Mouse (Mus musculus) midbrain, embryonic 16.5 days (tissue): ENCODE data around the gene Apol11b. TPM values are rescaled to one million over a fixed set of nuclear protein-coding genes. Genes with fewer than 3 reads are reported as not detected.
"Not testable (repeated sequence)": the region's sequence is repeated elsewhere in the genome, so short reads cannot be mapped to it uniquely, and the experiment has no call there.

Experiments
- ATAC-seq: fragments of 200-750 bp; cut with Nextera tagmentation; 2 replicates; pipeline ENCODE4 v1.8.0; 2017; ENCODE audit warnings: moderate TSS enrichment
- H3K27ac ChIP-seq: fragments of 300-500 bp; sonication (generic); 2 replicates; pipeline ENCODE4 v1.5.1; 2014; ENCODE audit warnings: mild to moderate bottlenecking, low read length, mixed read lengths
- H3K27me3 ChIP-seq: fragments of 300-500 bp; sonication (generic); 2 replicates; pipeline ENCODE4 v1.6.1; 2014; ENCODE audit warnings: low read depth, low read length, mixed read lengths; ENCODE audit not compliant: control insufficient read depth, insufficient read depth
- H3K36me3 ChIP-seq: fragments of 300-500 bp; sonication (generic); 2 replicates; pipeline ENCODE4 v1.6.1; 2014; ENCODE audit warnings: mild to moderate bottlenecking, low read length, moderate library complexity, mixed read lengths; ENCODE audit not compliant: control insufficient read depth, insufficient read depth
- H3K4me1 ChIP-seq: fragments of 300-500 bp; sonication (generic); 2 replicates; pipeline ENCODE4 v1.6.1; 2014; ENCODE audit warnings: mild to moderate bottlenecking, low read length, mixed read lengths; ENCODE audit not compliant: control insufficient read depth, insufficient read depth
- H3K4me2 ChIP-seq: fragments of 300-500 bp; sonication (generic); 2 replicates; pipeline ENCODE4 v1.6.1; 2014; ENCODE audit warnings: mild to moderate bottlenecking, low read length, mixed read lengths
- H3K4me3 ChIP-seq: fragments of 300-500 bp; sonication (generic); 2 replicates; pipeline ENCODE4 v1.5.1; 2014; ENCODE audit warnings: low read depth, mild to moderate bottlenecking, low read length, moderate library complexity, mixed read lengths
- H3K9ac ChIP-seq: fragments of 300-500 bp; sonication (generic); 2 replicates; pipeline ENCODE4 v1.6.1; 2014; ENCODE audit warnings: low read depth, low read length, mixed read lengths
- H3K9me3 ChIP-seq: fragments of 300-500 bp; sonication (generic); replicated peaks from 2 replicates; pipeline ENCODE4 v1.6.1; 2014; ENCODE audit warnings: mild to moderate bottlenecking, low read length, mixed read lengths; ENCODE audit not compliant: control insufficient read depth, poor library complexity, severe bottlenecking
- WGBS: fragments of 180-500 bp; shearing (Covaris S2); extraction: QIAGEN DNeasy Blood & Tissue Kit; methylation state at CpG from one replicate; pipeline ENCODE4 v1.1.7; 2014; 5-methylcytosine and 5-hydroxymethylcytosine counted together
- polyA plus RNA-seq: library from polyadenylated mRNA; unstranded; fragments of >200 nt; fragmentation: Nextera tagmentation; extraction: Ambion mirVana; gene quantifications from 2 replicates; pipeline ENCODE4 v1.2.1, GENCODE M21; 2015

Gene Apol11b
- polyA plus RNA-seq, result not detected in 2 replicates

DNA sequence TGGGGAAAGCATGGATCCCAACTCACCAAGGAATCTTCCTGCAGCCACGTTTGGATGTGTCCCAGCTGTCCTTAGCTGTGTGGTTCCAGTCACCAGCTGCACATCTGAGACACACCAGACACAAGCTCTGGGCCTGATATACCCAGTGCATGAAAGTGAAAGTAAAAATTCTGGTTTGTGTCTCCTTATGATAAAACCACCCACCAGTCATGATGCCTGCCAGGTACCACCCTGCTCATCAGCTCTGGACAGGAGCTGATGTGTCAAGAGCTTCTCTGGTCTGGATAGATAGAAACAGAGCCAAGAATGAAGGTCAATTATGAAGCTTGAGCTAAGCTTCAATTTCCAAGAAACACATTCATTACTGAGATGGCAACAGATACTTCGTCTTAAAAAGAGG is at the start of gene Apol11b:
Gene Apol11b, minus strand, starts transcription at position 111 of the 400 bp plus-strand sequence.
- 79% methylated on average over 2 of the region's 2 CpGs for WGBS
- H3K4me1 ChIP-seq, H3K4me3 ChIP-seq, H3K9me3 ChIP-seq, H3K4me2 ChIP-seq, H3K27me3 ChIP-seq, H3K27ac ChIP-seq, H3K36me3 ChIP-seq, H3K9ac ChIP-seq, ATAC-seq: not testable (repeated sequence)

DNA sequence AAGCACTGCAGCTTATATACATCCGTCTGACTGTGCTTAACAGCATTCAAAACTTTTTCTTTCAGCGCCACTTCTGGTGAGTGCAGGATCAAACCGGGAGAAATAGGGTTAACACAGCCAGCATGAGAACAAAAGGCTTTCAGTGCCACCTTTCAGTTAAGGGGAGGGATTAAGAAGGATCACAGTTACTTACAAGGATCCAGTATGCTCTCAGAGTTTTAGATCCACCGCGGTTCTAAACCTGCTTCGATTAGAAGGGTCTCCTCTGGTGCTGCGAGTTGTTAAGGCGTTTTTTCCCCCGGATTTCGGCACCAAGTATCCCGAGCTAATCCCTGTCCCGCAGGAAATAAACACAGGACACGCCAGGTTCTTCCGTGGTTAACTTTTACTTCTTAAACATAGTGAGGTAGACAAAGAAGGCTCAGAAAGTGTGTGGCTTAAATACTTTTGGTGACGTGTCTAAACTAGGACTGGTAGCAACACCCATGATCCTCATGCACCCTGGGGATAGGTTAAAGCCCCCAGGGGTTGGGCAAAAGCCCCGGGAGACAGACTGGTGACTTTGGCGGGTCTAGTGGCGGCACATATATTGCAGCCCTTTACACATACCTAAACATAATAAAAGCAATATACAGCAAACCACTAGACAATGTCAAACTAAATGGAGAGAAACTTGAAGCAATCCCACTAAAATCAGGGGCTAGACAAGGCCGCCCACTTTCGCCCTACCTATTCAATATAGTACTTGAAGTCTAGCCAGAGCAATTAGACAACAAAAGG is 48.6 kb upstream of the Apol11b start:
- ATAC-seq, H3K27ac ChIP-seq, H3K36me3 ChIP-seq, H3K4me1 ChIP-seq, H3K9me3 ChIP-seq, H3K9ac ChIP-seq, H3K27me3 ChIP-seq: not testable (repeated sequence)
- H3K4me3 ChIP-seq, result peak overlapping the region; percentile 11; the same call in 1 of the 2 replicates
- WGBS, result 7% methylated on average over 19 of the region's 20 CpGs
- peak overlapping the region; percentile 45 for H3K4me2 ChIP-seq

DNA sequence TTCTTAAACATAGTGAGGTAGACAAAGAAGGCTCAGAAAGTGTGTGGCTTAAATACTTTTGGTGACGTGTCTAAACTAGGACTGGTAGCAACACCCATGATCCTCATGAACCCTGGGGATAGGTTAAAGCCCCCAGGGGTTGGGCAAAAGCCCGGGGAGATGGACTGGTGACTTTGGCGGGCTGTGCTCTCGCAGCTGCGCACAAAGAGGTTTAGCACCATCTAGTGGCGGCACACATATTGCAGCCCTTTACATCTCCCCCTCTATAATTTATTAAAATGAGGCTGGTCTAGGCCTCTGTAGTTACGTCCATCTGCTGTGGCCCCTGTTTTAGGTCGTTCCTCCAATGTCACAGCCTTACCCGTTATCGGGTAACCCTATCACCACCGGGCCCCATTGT is 40.9 kb upstream of the Apol11b start:
- not testable (repeated sequence) for ATAC-seq, H3K4me1 ChIP-seq, H3K36me3 ChIP-seq, H3K9ac ChIP-seq, H3K27me3 ChIP-seq, H3K9me3 ChIP-seq, H3K4me3 ChIP-seq, H3K4me2 ChIP-seq, H3K27ac ChIP-seq
- 17% methylated on average over 9 of the region's 11 CpGs for WGBS

DNA sequence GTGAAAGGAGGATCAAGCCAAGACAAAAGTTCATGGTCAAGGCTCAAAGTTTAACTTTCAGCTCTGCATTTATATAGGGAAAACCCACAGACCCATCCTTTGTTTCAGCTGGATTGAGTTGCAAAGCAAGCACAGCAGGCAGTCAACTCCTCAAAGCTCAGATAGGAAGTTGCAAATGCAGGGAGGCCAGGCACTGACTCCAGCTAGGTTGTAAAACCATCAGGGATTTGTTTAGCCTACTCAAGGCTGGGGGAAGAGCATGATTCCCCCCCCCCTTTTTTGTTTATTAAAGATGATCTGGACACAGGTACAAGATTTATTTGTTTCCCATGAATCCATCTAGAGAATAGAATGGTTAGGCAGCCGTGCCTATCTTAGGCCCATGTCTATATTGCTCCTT is 31.0 kb upstream of the Apol11b start:
- H3K4me1 ChIP-seq, H3K36me3 ChIP-seq, H3K9me3 ChIP-seq, H3K4me3 ChIP-seq, H3K4me2 ChIP-seq, H3K27me3 ChIP-seq, H3K9ac ChIP-seq, H3K27ac ChIP-seq, ATAC-seq: not testable (repeated sequence)
- WGBS, result 59% methylated on average over 1 of the region's 1 CpGs

DNA sequence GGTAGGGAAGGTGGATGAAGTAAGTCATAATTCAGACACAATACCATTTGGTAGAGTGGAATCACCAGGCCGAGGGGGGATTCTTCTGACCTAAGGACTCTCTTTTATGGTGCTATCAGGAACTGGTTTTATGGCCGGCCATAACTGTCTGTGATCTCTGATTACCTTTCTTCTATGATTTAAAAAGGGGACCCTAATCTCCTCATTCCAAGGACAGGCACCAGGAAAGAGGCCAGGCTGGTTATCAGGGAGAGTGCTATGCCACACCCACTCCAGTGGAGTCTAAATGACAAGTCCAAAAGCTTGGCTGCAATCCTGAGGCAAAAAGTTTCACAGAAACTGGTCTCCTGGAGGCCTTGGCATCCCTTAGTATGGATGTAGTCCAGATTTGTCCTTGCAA is 18.8 kb upstream of the Apol11b start:
- not testable (repeated sequence) for ATAC-seq

DNA sequence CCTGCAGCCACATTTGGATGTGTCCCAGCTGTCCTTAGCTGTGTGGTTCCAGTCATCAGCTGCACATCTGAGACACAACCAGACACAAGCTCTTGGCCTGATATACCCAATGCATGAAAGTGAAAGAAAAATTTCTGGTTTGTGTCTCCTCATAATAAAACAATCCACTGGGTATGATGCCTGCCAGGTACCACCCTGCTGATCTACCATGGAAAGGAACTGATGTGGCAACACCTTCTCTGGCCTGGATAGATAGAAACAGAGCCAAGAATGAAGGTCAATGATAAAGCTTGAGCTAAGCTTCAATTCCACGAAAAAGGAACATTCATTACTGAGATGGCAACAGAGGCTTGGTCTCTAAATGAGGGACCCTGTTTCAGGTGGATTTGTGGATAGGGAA is 16.7 kb upstream of the Apol11b start:
- not testable (repeated sequence) for H3K9ac ChIP-seq, H3K36me3 ChIP-seq, H3K27me3 ChIP-seq, H3K27ac ChIP-seq, H3K9me3 ChIP-seq, H3K4me2 ChIP-seq, H3K4me1 ChIP-seq, H3K4me3 ChIP-seq, ATAC-seq
- 84% methylated on average over 1 of the region's 1 CpGs for WGBS

More for the DNA sequence above, 18.8 kb upstream of the Apol11b start:
- not testable (repeated sequence) for H3K27ac ChIP-seq, H3K36me3 ChIP-seq, H3K4me1 ChIP-seq, H3K4me3 ChIP-seq, H3K27me3 ChIP-seq, H3K9ac ChIP-seq, H3K4me2 ChIP-seq, H3K9me3 ChIP-seq
- 87% methylated on average over 2 of the region's 2 CpGs for WGBS

DNA sequence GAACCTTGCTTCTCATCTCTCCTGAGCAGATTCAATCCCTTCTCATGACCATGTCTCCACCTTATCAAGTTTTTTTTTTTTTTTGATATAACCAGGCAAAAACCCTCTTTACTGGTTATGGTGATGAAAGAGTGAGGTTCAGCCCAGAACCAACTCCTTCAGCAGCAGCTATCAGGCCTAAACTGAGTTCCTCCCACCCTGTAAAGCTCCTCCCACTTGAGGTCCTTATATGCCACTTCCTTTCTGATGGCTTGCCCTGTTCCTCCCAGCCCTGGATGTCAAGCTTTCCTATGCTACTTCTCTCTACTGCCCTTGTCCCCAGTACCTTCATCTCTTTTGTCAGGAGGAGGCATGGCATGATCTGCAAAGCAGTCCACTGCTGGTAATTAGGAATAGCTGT is 8.1 kb upstream of the Apol11b start:
- not testable (repeated sequence) for H3K4me3 ChIP-seq, H3K36me3 ChIP-seq, H3K4me2 ChIP-seq, ATAC-seq, H3K4me1 ChIP-seq, H3K27ac ChIP-seq, H3K9ac ChIP-seq, H3K27me3 ChIP-seq, H3K9me3 ChIP-seq

DNA sequence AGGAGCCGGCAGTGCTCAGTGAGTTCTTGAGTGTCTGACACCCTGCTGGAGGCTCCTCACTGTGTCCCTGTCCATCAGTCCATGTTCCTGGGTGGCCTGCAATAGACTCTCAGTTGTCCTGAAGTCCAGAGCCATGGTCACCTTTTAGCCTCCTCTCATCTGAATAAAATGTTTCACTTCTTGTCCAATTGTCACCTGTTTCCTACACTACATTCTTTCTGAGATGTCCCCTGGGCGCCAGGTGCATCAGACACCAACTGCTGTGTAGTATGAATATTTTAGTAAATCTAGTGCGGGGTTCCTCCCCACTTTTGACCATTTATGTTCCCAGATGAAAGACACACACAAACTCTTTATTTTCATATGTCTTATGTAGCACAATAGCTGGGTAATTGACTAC is 13.3 kb downstream of the Apol11b start:
- ATAC-seq, H3K27me3 ChIP-seq, H3K4me3 ChIP-seq, H3K4me2 ChIP-seq, H3K4me1 ChIP-seq, H3K9ac ChIP-seq, H3K36me3 ChIP-seq, H3K9me3 ChIP-seq, H3K27ac ChIP-seq: not testable (repeated sequence)
- WGBS, result 85% methylated on average over 3 of the region's 3 CpGs

DNA sequence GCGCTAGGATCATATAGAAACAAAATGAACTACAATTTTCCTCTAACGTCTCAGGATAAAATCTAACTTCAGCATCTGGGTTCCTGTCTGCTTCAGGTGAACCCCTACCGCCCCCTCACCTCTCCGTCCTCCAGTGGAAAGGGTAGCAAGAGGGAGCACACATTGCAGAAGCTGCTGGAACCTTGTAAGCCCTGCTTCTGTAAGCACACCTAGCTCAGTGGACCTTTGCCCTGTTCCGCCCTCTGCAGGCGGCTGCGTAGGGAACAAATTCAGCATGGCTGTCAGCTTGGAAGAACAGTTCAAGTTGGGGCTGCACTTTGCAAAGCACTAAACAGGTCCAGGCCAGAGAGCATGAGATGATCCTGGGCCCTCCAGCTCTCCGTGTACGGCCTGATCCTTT is 14.4 kb downstream of the Apol11b start:
- H3K27ac ChIP-seq, H3K4me3 ChIP-seq, H3K4me2 ChIP-seq, H3K36me3 ChIP-seq, ATAC-seq, H3K4me1 ChIP-seq, H3K9me3 ChIP-seq, H3K9ac ChIP-seq, H3K27me3 ChIP-seq: not testable (repeated sequence)
- 67% methylated on average over 9 of the region's 9 CpGs for WGBS
